Mouse (Mus musculus) induced T-regulatory cell, adult 2 months (primary cell): Measurements from ENCODE around the gene Ttk.

Experiments used
- DNase-seq: peaks from one replicate; pipeline ENCODE4 v3.0.0-alpha.2; 2012; ENCODE audit warnings: low read depth

The Ttk gene

GRCm38 (mm10) chr9:83833811-83834747 lies at the start of gene Ttk:
Gene Ttk, plus strand, starts transcription at chr9:83834689.
- DNase-seq: peak; percentile 96

DNA sequence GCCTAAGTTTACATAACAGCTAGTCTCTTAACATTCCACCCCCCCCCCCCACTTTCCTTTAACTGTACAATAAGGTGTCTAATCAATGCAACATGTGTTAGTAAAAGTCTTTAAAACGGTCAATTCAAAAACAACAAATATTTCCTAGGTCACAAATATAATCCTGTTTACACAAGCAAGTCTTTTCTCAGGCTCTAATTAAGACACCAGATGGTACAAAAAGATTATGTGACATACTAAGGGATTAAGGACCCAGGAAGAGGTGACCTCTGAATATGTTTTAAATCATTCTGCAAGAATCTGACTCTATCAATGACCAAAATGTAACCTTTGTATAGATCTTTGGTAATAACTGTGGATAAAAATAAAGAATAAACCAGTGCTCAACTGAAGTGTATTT lies 49.0 kb upstream of the Ttk start:
- DNase-seq: no peak

DNA sequence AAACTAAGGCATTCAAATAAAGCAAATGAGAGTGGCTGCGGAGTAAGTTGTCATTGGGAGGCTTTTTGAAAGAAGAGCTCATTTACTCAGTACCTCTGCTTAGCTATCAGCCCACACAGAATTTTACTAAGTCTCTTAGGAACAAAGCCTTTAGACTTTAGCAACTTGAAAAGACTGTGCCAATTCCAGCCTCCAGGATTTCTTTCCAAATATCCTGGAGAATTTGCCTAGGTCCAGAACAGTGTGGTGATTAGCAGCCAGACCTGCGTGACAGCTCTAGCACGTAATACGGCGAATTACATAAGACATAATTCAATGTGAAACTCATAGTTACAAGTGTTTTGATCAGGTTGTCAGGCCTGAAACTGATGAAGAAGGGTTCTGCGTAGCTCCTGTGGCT lies 45.2 kb upstream of the Ttk start:
- DNase-seq: no peak

- no peak for DNase-seq
Measured at GRCm38 (mm10) chr9:83796875-83797274, 37.6 kb upstream of the Ttk start.

DNA sequence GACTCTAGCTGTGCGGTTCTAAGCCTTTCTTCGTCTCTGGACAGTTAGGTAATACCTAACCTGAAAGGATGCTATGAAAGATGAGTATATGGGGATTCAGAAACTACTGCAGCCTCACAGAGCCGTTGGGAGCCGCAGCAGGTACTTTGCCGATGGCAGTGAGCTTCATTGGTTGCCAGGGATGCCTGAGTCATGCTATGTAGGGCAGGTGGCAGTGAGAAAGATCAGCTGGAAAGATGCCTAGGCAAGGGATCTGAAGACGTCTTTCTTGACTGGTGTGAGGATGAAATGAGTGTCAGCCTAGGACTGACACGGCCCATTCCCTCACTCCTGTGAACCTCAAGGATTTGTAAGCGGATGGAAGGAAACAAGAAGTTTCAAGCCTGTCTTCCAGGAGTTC lies 36.6 kb upstream of the Ttk start:
- no peak for DNase-seq

DNA sequence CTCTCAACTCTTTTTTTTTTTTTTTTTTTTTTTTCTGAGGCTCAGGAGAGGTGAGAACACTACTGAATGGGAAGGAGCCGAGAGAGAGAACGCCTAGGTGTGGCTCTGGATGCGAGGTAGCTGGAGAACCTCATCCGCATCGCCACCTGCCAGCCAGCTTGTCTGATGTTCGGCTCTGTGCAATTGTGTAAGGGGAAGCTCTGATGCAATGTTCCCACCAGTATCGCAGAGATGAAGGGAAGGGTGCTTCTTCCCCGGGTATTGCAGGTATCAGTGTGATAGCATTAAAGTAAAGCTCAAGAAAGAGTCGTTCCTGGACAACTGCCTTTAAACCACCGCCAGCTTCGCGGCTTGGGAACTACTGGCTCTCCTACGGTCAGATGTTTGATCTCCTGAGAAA lies 30.1 kb upstream of the Ttk start:
- DNase-seq: no peak

GRCm38 (mm10) chr9:83805164-83805976 lies 29.1 kb upstream of the Ttk start:
- DNase-seq: peak; percentile 34

DNA sequence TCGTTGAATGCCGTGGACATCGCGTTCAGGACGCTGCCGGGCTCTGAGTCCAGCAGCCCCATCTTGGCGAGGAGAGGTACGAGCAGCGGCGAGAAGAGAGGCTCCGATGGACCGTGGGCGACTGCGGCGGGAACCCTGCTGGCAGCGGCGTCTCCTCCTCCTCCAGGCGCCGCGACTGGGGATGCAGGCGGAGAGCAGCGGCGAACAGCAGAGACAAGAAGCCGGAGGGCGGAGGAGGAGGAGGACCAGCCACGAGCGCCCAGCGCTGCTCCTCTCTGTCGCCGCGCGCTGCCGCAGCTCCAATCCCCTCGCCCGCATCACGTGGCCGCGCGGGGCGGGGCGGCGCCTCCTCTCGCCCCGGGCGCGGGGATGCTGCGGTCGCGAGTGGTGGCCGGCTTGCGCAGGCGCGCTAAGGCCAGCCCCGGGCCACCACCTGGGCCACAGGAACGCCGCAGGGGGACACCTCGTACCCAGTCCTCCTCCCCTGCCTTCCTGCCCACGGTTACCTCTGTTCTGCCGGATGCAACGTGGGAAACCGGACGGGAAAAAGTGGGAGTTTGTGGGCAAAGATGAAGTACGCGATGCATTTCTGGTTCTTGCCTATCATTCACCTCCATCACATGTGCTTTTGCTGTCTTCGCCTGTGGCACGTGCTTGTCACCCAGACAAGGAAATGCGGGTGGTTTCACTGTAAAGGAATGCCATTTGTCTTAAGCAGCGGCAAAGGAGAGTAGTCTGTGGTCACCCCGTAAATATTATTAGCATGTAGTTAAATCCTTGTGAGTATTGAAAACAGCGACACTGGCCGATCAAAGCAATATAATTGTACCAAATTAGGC lies 28.3 kb upstream of the Ttk start, which contains the start of gene Elovl4:
Gene Elovl4 (minus strand): TSS at position 301 of the 839 bp plus-strand sequence.
- peak; percentile 79 for DNase-seq

DNA sequence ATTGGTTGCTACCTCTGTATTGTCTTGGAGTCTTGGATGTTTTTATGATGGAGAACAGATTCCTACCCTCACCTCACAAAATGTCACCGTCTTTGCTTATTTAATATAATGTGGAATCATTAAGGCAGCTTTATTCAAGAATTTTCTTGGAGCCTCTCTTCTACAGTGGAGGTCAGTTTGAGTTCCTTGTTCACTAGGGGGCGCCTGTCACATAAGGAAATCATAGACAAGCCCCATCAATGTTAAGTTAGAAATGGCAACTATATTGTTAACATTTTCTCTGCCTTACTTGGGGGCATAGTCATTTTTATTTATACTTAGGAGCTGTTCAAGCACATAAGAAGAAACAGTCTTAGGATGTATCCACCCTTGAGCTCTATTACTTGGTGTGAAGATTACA lies 26.9 kb upstream of the Ttk start:
- DNase-seq: peak; percentile 83

DNA sequence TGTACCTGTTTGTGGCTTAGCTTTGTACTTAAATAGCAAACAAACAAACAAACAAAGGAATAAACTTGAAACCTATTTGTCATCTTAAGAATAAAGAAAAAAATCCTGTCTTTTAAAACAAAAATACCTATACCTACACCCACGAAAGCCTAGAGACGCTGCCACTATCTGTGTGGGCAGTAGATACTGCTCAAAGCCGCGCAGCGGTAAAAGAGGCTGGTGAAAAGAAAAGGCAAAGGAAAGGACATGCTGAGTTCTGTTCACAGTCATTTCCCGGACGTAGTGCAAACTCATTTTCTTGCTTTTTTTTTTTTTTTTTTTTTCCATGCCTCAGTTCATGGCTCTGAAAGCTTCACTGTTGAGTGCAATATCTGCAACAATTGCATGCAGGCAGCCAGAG lies 15.3 kb upstream of the Ttk start:
- DNase-seq: no peak

GRCm38 (mm10) chr9:83820976-83821375 lies 13.5 kb upstream of the Ttk start:
- no peak for DNase-seq

GRCm38 (mm10) chr9:83822925-83823324 lies 11.6 kb upstream of the Ttk start:
- no peak for DNase-seq

DNA sequence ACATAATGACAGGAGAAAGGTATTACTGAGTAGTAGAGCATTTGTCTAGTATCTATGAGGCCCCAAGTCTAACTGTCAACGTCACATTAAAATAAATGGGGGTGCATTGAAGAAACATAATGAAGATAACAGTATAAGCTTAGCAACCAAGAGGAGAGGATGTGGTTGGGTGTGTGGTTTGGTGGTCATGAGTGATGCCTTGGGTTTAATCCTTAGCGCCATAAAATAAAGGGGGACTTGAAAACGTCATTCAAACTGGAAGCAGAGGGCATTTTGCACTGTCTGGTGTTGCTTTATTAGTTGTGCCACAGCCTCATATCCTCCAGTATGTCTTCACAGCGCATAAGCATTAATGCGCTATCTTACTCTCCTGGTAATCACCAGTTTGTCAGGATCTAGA lies 4.6 kb upstream of the Ttk start:
- DNase-seq: peak; percentile 56

DNA sequence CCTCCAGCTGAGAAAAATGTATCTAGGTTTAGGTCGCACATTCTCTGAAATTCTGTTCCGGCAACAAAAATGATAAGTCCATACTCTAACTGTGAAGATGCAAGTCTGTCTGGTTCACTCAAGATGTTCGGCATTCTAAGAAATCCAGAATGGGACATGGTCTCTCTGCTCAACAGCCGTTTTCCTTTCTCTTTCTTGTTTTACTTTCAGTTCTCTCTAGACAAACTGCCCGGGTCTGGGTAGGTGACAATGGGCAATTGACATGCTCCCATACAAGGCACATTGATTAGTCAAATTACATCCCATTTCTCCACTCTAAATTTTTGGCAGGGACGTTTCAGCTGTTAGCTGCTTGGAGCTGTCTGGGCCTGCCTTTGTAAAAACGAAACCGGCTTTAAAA lies 3.3 kb upstream of the Ttk start:
- DNase-seq: peak; percentile 67

- DNase-seq: no peak
Measured at GRCm38 (mm10) chr9:83834748-83835313, 342 bp downstream of the Ttk start.

- DNase-seq: no peak
Measured at GRCm38 (mm10) chr9:83852464-83852863, 18.0 kb downstream of the Ttk start.

GRCm38 (mm10) chr9:83865165-83865564 lies 30.7 kb downstream of the Ttk start:
- no peak for DNase-seq

DNA sequence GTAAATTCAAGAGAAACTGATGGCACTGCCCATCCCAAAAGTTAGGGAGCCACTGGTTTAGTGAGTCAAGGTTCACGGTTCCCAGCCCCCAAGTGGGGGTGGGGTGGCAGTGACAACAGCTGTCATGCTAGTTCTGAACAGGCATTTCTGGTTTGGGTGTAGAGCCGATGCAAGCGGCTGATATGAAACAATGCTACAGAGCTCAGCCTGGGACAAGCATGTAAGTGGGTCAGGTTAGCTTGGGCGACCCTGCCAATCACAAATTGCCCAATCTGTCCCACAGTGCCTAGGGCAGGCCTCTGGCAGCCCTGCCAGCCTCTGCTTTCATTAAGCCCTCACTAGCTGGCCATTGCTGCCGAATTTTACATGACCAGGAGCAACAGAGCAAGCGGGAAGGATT lies 47.7 kb downstream of the Ttk start:
- no peak for DNase-seq

- DNase-seq: peak; percentile 27
Measured at GRCm38 (mm10) chr9:83886149-83886548, 51.7 kb downstream of the Ttk start.

DNA sequence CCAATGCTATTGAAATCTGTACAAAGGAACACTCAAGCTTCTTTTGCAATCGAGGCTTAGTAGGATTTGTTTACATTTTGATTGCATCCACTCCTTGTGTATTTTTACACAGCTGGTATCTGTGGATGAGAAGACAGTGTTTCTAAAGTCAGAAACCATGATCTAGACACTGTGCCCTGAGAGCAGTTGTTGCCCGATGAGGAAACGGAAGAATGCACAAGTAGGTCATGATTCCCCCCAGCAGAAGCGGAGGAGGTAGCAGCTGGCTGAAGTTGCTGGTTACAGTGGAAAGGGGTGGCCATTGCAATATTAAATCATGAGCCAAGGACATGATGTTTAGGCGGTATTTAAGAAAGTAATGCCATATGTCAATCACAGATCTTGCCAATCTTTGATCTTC lies 53.7 kb downstream of the Ttk start:
- DNase-seq: no peak

DNA sequence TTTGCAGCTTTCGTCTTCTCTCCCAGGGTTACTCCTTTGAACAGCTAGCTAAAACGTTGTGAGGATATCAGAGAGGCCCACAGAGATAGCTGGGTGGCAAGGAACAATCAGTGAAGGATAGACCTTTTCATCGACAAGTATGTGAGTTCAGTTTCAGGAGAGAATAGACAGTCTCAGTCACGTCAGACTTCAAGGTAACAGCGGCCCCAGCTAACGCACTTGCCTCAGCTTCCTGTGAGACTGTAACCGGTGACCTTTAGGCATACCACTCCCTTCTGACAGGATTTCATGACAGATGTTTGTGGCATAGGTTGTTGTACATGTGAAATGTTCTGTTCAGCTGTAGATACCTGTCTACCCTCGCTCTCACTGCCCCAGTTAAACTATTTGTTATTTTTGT lies 58.6 kb downstream of the Ttk start:
- peak; percentile 64 for DNase-seq
